Mouse (Mus musculus) midbrain, embryonic 10.5 days (tissue): ENCODE data around the gene Kpna2. TPM values are rescaled to one million over a fixed set of nuclear protein-coding genes. Genes with fewer than 3 reads are reported as not detected.
A peak's percentile ranks its signal among the peaks of the same experiment; 100 is the strongest.
"Not testable (repeated sequence)": the region's sequence is repeated elsewhere in the genome, so short reads cannot be mapped to it uniquely, and the experiment has no call there.

ENCODE experiments used
- DNase-seq: peaks from one replicate; pipeline ENCODE4 v3.0.0-alpha.2; 2017; ENCODE audit warnings: low spot score
- H3K27ac ChIP-seq: fragments of 300-500 bp; sonication (generic); replicated peaks from 2 replicates; pipeline ENCODE4 v1.5.1; 2016; ENCODE audit warnings: mild to moderate bottlenecking
- H3K27me3 ChIP-seq: fragments of 300-500 bp; sonication (generic); 2 replicates; pipeline ENCODE4 v1.6.1; 2016; ENCODE audit warnings: low read depth, mild to moderate bottlenecking; ENCODE audit not compliant: poor library complexity, severe bottlenecking
- H3K36me3 ChIP-seq: fragments of 300-500 bp; sonication (generic); 2 replicates; pipeline ENCODE4 v1.6.1; 2016; ENCODE audit warnings: mild to moderate bottlenecking, moderate library complexity
- H3K4me1 ChIP-seq: fragments of 300-500 bp; sonication (generic); 2 replicates; pipeline ENCODE4 v1.6.1; 2016
- H3K4me3 ChIP-seq: fragments of 300-500 bp; sonication (generic); 2 replicates; pipeline ENCODE4 v1.5.1; 2016; ENCODE audit warnings: mild to moderate bottlenecking, moderate library complexity
- H3K9me3 ChIP-seq: fragments of 300-500 bp; sonication (generic); replicated peaks from 2 replicates; pipeline ENCODE4 v1.6.1; 2016; ENCODE audit warnings: mild to moderate bottlenecking
- WGBS: fragments of 180-500 bp; shearing (Covaris S2); methylation state at CpG from one replicate; pipeline ENCODE4 v1.1.7; 2016; 5-methylcytosine and 5-hydroxymethylcytosine counted together
- polyA plus RNA-seq: library from polyadenylated mRNA; unstranded; fragments of >200 nt; fragmentation: Nextera tagmentation; extraction: Ambion mirVana; gene quantifications from 2 replicates; pipeline ENCODE4 v1.2.1, GENCODE M21; 2016

Gene Kpna2
- polyA plus RNA-seq, 1 experiment from 2014 or later, result 771 TPM

DNA sequence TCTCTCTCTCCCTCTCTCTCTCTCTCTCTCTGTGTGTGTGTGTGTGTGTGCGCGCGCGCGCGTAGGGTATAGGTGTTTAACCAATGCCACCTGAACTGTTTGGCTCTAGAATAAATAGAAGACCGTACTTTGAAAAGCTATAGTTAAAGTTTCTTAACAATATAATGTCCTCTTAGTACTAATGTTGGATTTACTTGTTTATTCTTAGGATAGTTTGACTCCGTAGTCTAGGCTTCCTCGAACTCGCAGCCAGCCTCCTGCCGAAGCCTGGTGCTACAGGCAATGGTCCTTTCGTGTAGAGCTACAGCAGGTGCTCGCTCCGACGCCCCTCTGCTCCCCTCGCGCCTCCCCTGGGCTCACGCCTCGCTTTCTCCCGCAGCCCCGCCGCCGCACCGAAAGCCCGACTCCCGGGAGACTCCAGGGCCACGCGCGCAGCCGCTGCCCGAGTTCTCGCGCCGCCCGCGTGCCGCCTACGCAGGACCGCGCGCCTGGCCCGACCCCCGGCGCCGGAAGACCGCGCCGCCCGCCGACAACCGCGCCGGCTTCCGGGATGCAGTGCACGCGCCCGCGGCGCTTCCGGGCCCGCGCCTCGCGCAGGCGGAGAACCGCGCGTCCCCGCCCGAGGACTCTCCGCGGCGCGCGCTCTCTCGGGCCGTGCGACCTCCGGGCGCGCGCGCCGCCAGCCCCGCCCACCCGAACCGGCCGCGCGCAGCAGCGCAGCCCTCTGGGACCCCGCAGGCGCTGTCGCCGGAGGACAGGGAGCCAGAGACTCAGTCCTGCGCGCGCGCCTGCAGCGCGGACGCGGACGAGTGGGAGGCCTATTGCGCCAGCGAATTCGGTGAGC lies 28.3 kb upstream of the Kpna2 start:
- peaks cover 54% of the 10 kb centered on the region for H3K27me3 ChIP-seq
- peaks cover 65% of the 10 kb centered on the region for H3K4me1 ChIP-seq
- no peaks in the 10 kb centered on the region for H3K9me3 ChIP-seq
- peak overlapping the region; percentile 74 for H3K4me3 ChIP-seq
- peak overlapping the region; percentile 91 for H3K27ac ChIP-seq
- H3K36me3 ChIP-seq, result no peaks in the 10 kb centered on the region
- under 1% methylated on average over 107 of the region's 107 CpGs for WGBS
- peak; percentile 87 for DNase-seq

GRCm38 (mm10) chr11:107026554-107027430 lies 27.5 kb upstream of the Kpna2 start:
- Histone ChIP-seq H3K27me3 (peaks cover 54% of the 10 kb centered on the region), H3K4me3 (peak overlapping the region; percentile 74), H3K4me1 (peaks cover 56% of the 10 kb centered on the region), H3K36me3 (no peaks in the 10 kb centered on the region), H3K9me3 (no peaks in the 10 kb centered on the region), H3K27ac (no peak overlapping the region)
- 13% methylated on average over 12 of the region's 12 CpGs for WGBS
- DNase-seq, result no peak

GRCm38 (mm10) chr11:107025411-107026321 lies 26.3 kb upstream of the Kpna2 start, which contains the start of gene 1810010H24Rik:
1810010H24Rik (plus strand) TSS chr11:107025681.
- peaks cover 51% of the 10 kb centered on the region for H3K4me1 ChIP-seq
- peak within 1 kb of the TSS; percentile 66 for H3K4me3 ChIP-seq
- H3K36me3 ChIP-seq, result no peaks in the 10 kb centered on the region
- no peaks in the 10 kb centered on the region for H3K9me3 ChIP-seq
- peaks cover 54% of the 10 kb centered on the region for H3K27me3 ChIP-seq
- peak; percentile 56 for DNase-seq
- peak within 1 kb of the TSS; percentile 81 for H3K27ac ChIP-seq
- under 1% methylated on average over 45 of the region's 45 CpGs for WGBS

DNA sequence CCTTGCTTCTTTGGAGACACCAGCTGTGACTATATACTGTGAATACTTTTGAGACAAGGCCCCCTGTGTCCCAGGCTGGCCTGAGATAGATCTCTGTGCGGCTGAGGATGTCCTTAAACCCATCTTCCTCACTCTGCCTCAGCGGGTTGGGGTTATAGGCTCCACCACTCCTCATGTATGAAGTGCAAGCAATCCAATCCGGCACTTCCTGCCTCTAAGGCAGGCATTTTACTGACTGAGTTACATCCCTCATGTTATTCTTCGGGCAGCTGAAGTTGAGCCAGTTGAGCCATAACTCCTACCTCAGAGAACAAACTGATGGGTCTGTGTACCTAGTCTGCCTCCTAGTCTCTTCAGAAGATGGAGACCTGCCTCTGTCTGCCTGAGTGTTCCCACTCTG lies 25.1 kb upstream of the Kpna2 start:
- peak overlapping the region; percentile 66; the same call in 1 of the 2 replicates for H3K4me3 ChIP-seq
- no peaks in the 10 kb centered on the region for H3K9me3 ChIP-seq
- H3K4me1 ChIP-seq, result peaks cover 51% of the 10 kb centered on the region
- peaks cover 45% of the 10 kb centered on the region for H3K27me3 ChIP-seq
- no peak overlapping the region for H3K27ac ChIP-seq
- no peak for DNase-seq
- no peaks in the 10 kb centered on the region for H3K36me3 ChIP-seq
- 64% methylated on average over 4 of the region's 4 CpGs for WGBS

DNA sequence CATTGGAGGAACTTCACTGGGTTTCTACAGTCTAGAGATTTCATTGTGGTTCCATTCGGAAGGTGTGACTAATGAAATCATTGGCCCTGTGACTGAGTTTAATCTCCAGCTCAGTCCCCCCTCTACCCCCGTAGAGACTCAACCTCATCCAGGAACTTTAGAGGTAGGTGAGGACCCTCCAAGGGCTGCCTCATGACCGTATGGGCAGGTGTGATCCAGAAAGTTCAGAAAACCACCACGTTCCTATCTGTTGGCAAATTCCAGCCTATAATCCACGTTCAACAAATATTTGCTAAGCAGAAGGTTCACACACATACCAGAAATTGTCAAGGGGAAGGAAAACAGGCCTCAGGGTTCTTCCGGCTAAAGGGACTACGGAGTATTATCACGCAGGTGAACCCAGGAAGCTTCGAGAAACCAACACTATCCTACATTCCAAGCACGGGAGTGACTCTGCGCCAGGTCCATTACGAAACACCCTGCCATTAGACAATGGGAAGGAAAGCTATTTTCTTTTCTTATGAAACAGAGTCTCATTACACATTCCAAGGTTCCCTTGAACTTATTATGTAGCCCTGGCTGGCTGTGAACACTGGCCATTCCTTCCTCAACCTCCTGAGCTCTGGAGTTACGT lies 22.8 kb upstream of the Kpna2 start:
- Histone ChIP-seq H3K27me3 (peaks cover 34% of the 10 kb centered on the region), H3K4me1 (peaks cover 38% of the 10 kb centered on the region), H3K4me3 (no peak overlapping the region), H3K9me3 (no peaks in the 10 kb centered on the region), H3K27ac (no peak overlapping the region), H3K36me3 (no peaks in the 10 kb centered on the region)
- 91% methylated on average over 13 of the region's 13 CpGs for WGBS
- DNase-seq, result no peak

GRCm38 (mm10) chr11:107019722-107020121 lies 20.4 kb upstream of the Kpna2 start:
- peaks cover 10% of the 10 kb centered on the region for H3K27me3 ChIP-seq
- H3K9me3 ChIP-seq, H3K36me3 ChIP-seq, H3K27ac ChIP-seq, H3K4me3 ChIP-seq, DNase-seq: not testable (repeated sequence)
- peaks cover 16% of the 10 kb centered on the region for H3K4me1 ChIP-seq
- WGBS, result 98% methylated on average over 5 of the region's 5 CpGs

- WGBS, result 59% methylated on average over 4 of the region's 4 CpGs
- no peaks in the 10 kb centered on the region for H3K36me3 ChIP-seq
- DNase-seq, result no peak
- peaks cover 6% of the 10 kb centered on the region for H3K27me3 ChIP-seq
- no peaks in the 10 kb centered on the region for H3K9me3 ChIP-seq
- H3K27ac ChIP-seq, result no peak overlapping the region
- peaks cover 12% of the 10 kb centered on the region for H3K4me1 ChIP-seq
- H3K4me3 ChIP-seq, result no peak overlapping the region
Observed at GRCm38 (mm10) chr11:107019318-107019717, 20.0 kb upstream of the Kpna2 start.

DNA sequence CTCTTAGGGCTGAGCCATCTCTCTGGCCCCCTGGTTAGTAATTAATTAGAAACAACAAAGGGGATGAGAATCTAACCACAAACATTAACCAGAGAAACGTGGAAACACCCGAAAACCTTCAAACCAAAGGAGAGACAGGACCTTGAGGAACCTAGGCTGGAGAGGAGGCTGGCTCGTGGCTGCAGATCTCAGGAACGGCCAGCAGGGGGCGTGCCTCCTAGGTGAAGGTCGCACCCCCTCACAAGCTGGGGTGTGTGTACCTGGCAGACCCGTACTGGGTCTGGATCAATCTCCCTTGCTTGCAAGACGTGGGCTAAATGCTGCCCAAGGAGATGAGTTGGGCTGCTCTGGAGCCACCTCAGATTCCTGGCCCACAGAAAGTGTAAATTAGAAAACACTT lies 19.3 kb upstream of the Kpna2 start:
- Histone ChIP-seq H3K36me3 (no peaks in the 10 kb centered on the region), H3K27me3 (no peaks in the 10 kb centered on the region), H3K4me1 (peaks cover 7% of the 10 kb centered on the region), H3K9me3 (no peaks in the 10 kb centered on the region), H3K4me3 (no peak overlapping the region), H3K27ac (no peak overlapping the region)
- no peak for DNase-seq
- 35% methylated on average over 8 of the region's 8 CpGs for WGBS

GRCm38 (mm10) chr11:107017339-107017886 lies 18.1 kb upstream of the Kpna2 start:
- Histone ChIP-seq H3K27ac (no peak overlapping the region), H3K27me3 (no peaks in the 10 kb centered on the region), H3K4me1 (peaks cover 7% of the 10 kb centered on the region), H3K4me3 (no peak overlapping the region), H3K36me3 (no peaks in the 10 kb centered on the region), H3K9me3 (no peaks in the 10 kb centered on the region)
- WGBS, result 62% methylated on average over 6 of the region's 6 CpGs
- no peak for DNase-seq

DNA sequence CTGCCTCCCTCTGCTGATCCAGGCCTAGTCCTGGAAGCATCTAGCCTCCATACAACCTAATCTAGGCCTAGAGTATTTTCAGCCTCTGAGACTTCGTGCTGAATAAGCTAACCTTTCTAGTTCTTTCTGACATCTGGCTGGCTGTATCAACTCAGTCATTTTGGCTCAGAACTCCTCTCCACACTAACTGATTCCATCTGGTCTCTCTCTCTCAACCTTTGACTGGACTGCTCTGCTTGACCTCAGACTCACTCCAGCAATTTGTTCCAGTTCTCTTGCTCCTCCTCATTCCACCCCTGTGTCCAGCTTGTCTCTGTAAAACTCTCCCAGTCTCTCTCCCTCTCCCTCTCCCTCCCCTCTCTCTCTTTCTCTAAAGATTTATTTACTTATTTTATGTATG lies 17.6 kb upstream of the Kpna2 start:
- Histone ChIP-seq H3K4me1 (peaks cover 10% of the 10 kb centered on the region), H3K36me3 (no peaks in the 10 kb centered on the region), H3K4me3 (no peak overlapping the region), H3K9me3 (no peaks in the 10 kb centered on the region), H3K27me3 (no peaks in the 10 kb centered on the region), H3K27ac (no peak overlapping the region)
- 66% methylated on average over 1 of the region's 1 CpGs for WGBS
- no peak for DNase-seq

GRCm38 (mm10) chr11:107015535-107016187 lies 16.3 kb upstream of the Kpna2 start:
- WGBS, result 75% methylated on average over 11 of the region's 11 CpGs

More at GRCm38 (mm10) chr11:107015535-107016187, 16.3 kb upstream of the Kpna2 start:
- H3K27ac ChIP-seq, H3K36me3 ChIP-seq, DNase-seq, H3K9me3 ChIP-seq, H3K4me3 ChIP-seq, H3K27me3 ChIP-seq: not testable (repeated sequence)
- H3K4me1 ChIP-seq, result peaks cover 19% of the 10 kb centered on the region
